Mouse (Mus musculus) liver, embryonic 14.5 days (tissue): Measurements from ENCODE around the gene Sardh.

ENCODE experiments used
- CTCF ChIP-seq: IDR thresholded peaks from 2 replicates; pipeline ENCODE4 v1.5.1; 2016; ENCODE audit warnings: antibody characterized with exemption, low read depth, control low read depth
- EP300 ChIP-seq: IDR thresholded peaks from 2 replicates; pipeline ENCODE4 v1.6.1; 2016; ENCODE audit warnings: antibody characterized with exemption, low read depth

DNA sequence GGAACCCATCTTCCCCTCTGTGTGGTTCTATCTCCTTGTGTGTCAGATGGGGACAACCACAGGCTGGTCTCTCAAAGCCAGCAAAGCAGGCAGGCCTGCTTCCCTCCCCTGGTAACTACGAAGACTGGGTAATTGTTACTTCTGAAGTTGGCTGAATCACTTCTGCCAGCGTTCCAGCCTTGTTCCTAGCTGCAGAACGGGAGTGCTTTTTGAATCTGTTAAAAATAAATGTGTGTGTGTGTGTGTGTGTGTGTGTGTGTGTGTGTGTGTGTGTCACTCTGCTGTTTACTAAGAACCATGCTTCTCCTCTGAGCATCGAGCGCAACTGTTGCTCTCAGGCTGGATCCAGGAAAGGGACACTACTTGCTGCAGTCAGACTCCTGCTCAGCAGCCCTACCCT is 84.3 kb downstream of the Sardh start:
- TF ChIP-seq CTCF, result no peak
- TF ChIP-seq EP300, result no peak
